ENCODE assay signal across 9 mouse cellular contexts in the genomic region with DNA sequence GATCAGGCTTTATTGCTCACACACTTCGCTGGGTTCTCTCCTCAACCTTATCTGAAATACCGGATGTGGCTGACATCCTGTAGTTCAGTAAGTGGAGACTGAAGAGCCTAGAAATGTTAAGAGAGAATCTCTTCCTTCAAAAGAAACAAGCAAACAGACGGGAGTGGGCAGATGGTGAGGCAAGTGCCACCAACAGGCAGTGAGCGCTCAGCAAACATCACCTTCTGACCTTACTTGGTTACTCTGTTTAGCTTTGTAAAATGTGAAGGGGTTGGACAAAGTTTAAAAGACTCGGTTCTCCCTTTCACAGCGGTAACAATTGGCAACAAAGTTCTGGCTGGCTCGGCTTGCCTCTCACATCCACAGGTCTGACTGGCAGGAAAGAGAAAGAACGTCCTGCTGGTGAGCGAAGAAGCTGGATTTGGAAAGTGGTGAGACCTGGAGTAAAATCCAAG. TPM values are rescaled to one million over a fixed set of nuclear protein-coding genes. Genes with fewer than 3 reads are reported as not detected.
A peak's percentile ranks its signal among the peaks of the same experiment; 100 is the strongest.
DNase-seq lines count a peak whose midpoint lies in the region; ATAC-seq and TF ChIP-seq lines count a peak whose summit lies in the region.
"Had no signal": no experiment of that assay in that cellular context is flagged by ENCODE, and none has a peak within 500 bp of the region (broad histone marks: within the 10 kb centered on the region; RNA-seq: fewer than 3 reads in every experiment).

No protein-coding gene starts in this region.

- DNase-seq in forebrain, postnatal 0 days = no peak
- no peak for DNase-seq in forebrain, embryonic 11.5 days (ENCODE audit: low spot score)
- DNase-seq in heart, embryonic 10.5 days (ENCODE audit: low spot score) = no peak
- DNase-seq in hindbrain, embryonic 10.5 days (ENCODE audit: low spot score) = no peak
- DNase-seq in gastrocnemius, postnatal 10 days = no peak
- DNase-seq in spleen, postnatal 14 days (ENCODE audit: low spot score in 2 of 2) = no peak

- H3K27ac ChIP-seq in forebrain, postnatal 0 days (ENCODE audit: low read depth, low read length) = no peak overlapping the region
- no peak overlapping the region for H3K27ac ChIP-seq in forebrain, embryonic 11.5 days (ENCODE audit: low read depth, low read length)
- H3K27ac ChIP-seq in heart, embryonic 10.5 days = peak overlapping the region; percentile 37
- peak overlapping the region; percentile 29; the same call in 1 of the 2 replicates for H3K27ac ChIP-seq in liver, embryonic 15.5 days (replicated peaks)
- H3K27ac ChIP-seq in stomach, embryonic 16.5 days (ENCODE audit: low read length) = peak overlapping the region; percentile 1; the same call in 1 of the 2 replicates
- no peak overlapping the region for H3K27ac ChIP-seq in hindbrain, embryonic 10.5 days

- WGBS in forebrain, postnatal 0 days = 39% methylated on average over 9 of the region's 9 CpGs
- 56% methylated on average over 9 of the region's 9 CpGs for WGBS in forebrain, embryonic 11.5 days
- 23% methylated on average over 9 of the region's 9 CpGs for WGBS in heart, embryonic 10.5 days
- WGBS in liver, embryonic 15.5 days (ENCODE audit: insufficient replicate concordance) = 2% methylated on average over 9 of the region's 9 CpGs
- WGBS in stomach, embryonic 16.5 days = 17% methylated on average over 9 of the region's 9 CpGs
- WGBS in hindbrain, embryonic 10.5 days = 32% methylated on average over 9 of the region's 9 CpGs

- H3K4me3 ChIP-seq in forebrain, postnatal 0 days (ENCODE audit: low read depth, low read length) = no peak overlapping the region
- no peak overlapping the region for H3K4me3 ChIP-seq in forebrain, embryonic 11.5 days (ENCODE audit: low read depth, low read length)
- no peak overlapping the region for H3K4me3 ChIP-seq in heart, embryonic 10.5 days
- H3K4me3 ChIP-seq in liver, embryonic 15.5 days (replicated peaks) = no peak overlapping the region
- H3K4me3 ChIP-seq in stomach, embryonic 16.5 days (replicated peaks; ENCODE audit: low read length) = no peak overlapping the region
- no peak overlapping the region for H3K4me3 ChIP-seq in hindbrain, embryonic 10.5 days

- H3K4me1 ChIP-seq in forebrain, postnatal 0 days (ENCODE audit: insufficient read depth) = no peaks in the 10 kb centered on the region
- no peaks in the 10 kb centered on the region for H3K4me1 ChIP-seq in forebrain, embryonic 11.5 days (replicated peaks; ENCODE audit: control insufficient read depth, insufficient read depth, low read length)
- H3K4me1 ChIP-seq in heart, embryonic 10.5 days = peaks cover 11% of the 10 kb centered on the region; the same call in 1 of the 2 replicates
- peaks cover 30% of the 10 kb centered on the region for H3K4me1 ChIP-seq in liver, embryonic 15.5 days (replicated peaks)
- no peaks in the 10 kb centered on the region for H3K4me1 ChIP-seq in stomach, embryonic 16.5 days (ENCODE audit: control insufficient read depth, insufficient read depth, low read length)
- H3K4me1 ChIP-seq in hindbrain, embryonic 10.5 days (replicated peaks) = 0 out of 2 replicates have a peak, but pooled peaks cover 14% of the 10 kb centered on the region

- H3K9me3 ChIP-seq in forebrain, postnatal 0 days (ENCODE audit: low read length) = no peaks in the 10 kb centered on the region
- H3K9me3 ChIP-seq in forebrain, embryonic 11.5 days (ENCODE audit: control insufficient read depth, low read length) = no peaks in the 10 kb centered on the region
- no peaks in the 10 kb centered on the region for H3K9me3 ChIP-seq in heart, embryonic 10.5 days
- no peaks in the 10 kb centered on the region for H3K9me3 ChIP-seq in liver, embryonic 15.5 days (replicated peaks)
- H3K9me3 ChIP-seq in stomach, embryonic 16.5 days (replicated peaks; ENCODE audit: control insufficient read depth, low read length) = no peaks in the 10 kb centered on the region
- no peaks in the 10 kb centered on the region for H3K9me3 ChIP-seq in hindbrain, embryonic 10.5 days

- no peaks in the 10 kb centered on the region for H3K27me3 ChIP-seq in forebrain, postnatal 0 days (ENCODE audit: insufficient read depth, low read length)
- H3K27me3 ChIP-seq in forebrain, embryonic 11.5 days (ENCODE audit: control insufficient read depth, insufficient read depth, low read length) = no peaks in the 10 kb centered on the region
- no peaks in the 10 kb centered on the region for H3K27me3 ChIP-seq in heart, embryonic 10.5 days (ENCODE audit: insufficient read depth, poor library complexity, severe bottlenecking)
- no peaks in the 10 kb centered on the region for H3K27me3 ChIP-seq in liver, embryonic 15.5 days
- no peaks in the 10 kb centered on the region for H3K27me3 ChIP-seq in stomach, embryonic 16.5 days (ENCODE audit: control insufficient read depth, insufficient read depth, low read length)
- no peaks in the 10 kb centered on the region for H3K27me3 ChIP-seq in hindbrain, embryonic 10.5 days (ENCODE audit: insufficient read depth, poor library complexity, severe bottlenecking)

- H3K9ac ChIP-seq in forebrain, postnatal 0 days = no peak overlapping the region
- H3K9ac ChIP-seq in forebrain, embryonic 11.5 days (ENCODE audit: low read length) = no peak overlapping the region
- H3K9ac ChIP-seq in liver, embryonic 15.5 days = no peak overlapping the region
- no peak overlapping the region for H3K9ac ChIP-seq in stomach, embryonic 16.5 days (ENCODE audit: low read length)

- no peaks in the 10 kb centered on the region for H3K36me3 ChIP-seq in forebrain, postnatal 0 days (ENCODE audit: insufficient read depth)
- H3K36me3 ChIP-seq in forebrain, embryonic 11.5 days (ENCODE audit: control insufficient read depth, insufficient read depth, low read length) = no peaks in the 10 kb centered on the region
- H3K36me3 ChIP-seq in heart, embryonic 10.5 days = no peaks in the 10 kb centered on the region
- no peaks in the 10 kb centered on the region for H3K36me3 ChIP-seq in liver, embryonic 15.5 days (replicated peaks)
- H3K36me3 ChIP-seq in stomach, embryonic 16.5 days (ENCODE audit: control insufficient read depth, insufficient read depth, low read length) = no peaks in the 10 kb centered on the region
- H3K36me3 ChIP-seq in hindbrain, embryonic 10.5 days = no peaks in the 10 kb centered on the region

- no peak overlapping the region for H3K4me2 ChIP-seq in forebrain, postnatal 0 days (ENCODE audit: low read depth)
- no peak overlapping the region for H3K4me2 ChIP-seq in forebrain, embryonic 11.5 days (ENCODE audit: low read depth, low read length, severe bottlenecking)
- peak overlapping the region; percentile 18; the same call in 1 of the 2 replicates for H3K4me2 ChIP-seq in liver, embryonic 15.5 days
- H3K4me2 ChIP-seq in stomach, embryonic 16.5 days (ENCODE audit: low read depth, low read length) = peak overlapping the region; percentile 5; the same call in 1 of the 2 replicates

- ATAC-seq in forebrain, postnatal 0 days = 0 out of 2 replicates have a peak, but pooled peaks have one; percentile 8
- no peak for ATAC-seq in forebrain, embryonic 11.5 days (replicated peaks; ENCODE audit: low FRiP score)
- peak; percentile 40 for ATAC-seq in liver, embryonic 15.5 days (ENCODE audit: insufficient read depth)
- ATAC-seq in stomach, embryonic 16.5 days (ENCODE audit: insufficient read depth, low FRiP score) = no peak

- no peak for TF ChIP-seq CTCF in forebrain, postnatal 0 days (IDR thresholded peaks at IDR 0.05; ENCODE audit: low read depth)

RNA-seq across cellular contexts. Expression of a gene that starts 8.0 kb away (rescaled TPM):
- 0.15 and 0.19 TPM in 2 replicates for total RNA-seq in forebrain, postnatal 0 days (2014; rRNA removed)
- polyA plus RNA-seq in forebrain, postnatal 0 days (2015; fragmentation: Nextera tagmentation; extraction: Ambion mirVana) = not detected in 2 replicates
- polyA plus RNA-seq in forebrain, embryonic 11.5 days (2014; fragmentation: Nextera tagmentation; extraction: Ambion mirVana) = not detected in 2 replicates
- polyA plus RNA-seq in heart, embryonic 10.5 days (2016; fragmentation: Nextera tagmentation; extraction: Ambion mirVana) = not detected in 2 replicates
- polyA plus RNA-seq in liver, embryonic 15.5 days (2015; fragmentation: Nextera tagmentation; extraction: Ambion mirVana) = not detected in 2 replicates
- not detected in 2 replicates for polyA plus RNA-seq in stomach, embryonic 16.5 days (2015; fragmentation: Nextera tagmentation; extraction: Ambion mirVana)
- not detected in 2 replicates for polyA plus RNA-seq in hindbrain, embryonic 10.5 days (2016; fragmentation: Nextera tagmentation; extraction: Ambion mirVana)
- total RNA-seq in gastrocnemius, postnatal 10 days (2021) = not detected
- polyA plus RNA-seq: neural tube, embryonic 14.5 days had no signal

RNA-seq across cellular contexts. Expression of a gene that starts 51.4 kb away (rescaled TPM):
- 1.2 and 2.0 TPM in 2 replicates for total RNA-seq in forebrain, postnatal 0 days (2014; rRNA removed)
- 0.42 and 0.79 TPM in 2 replicates for polyA plus RNA-seq in forebrain, postnatal 0 days (2015; fragmentation: Nextera tagmentation; extraction: Ambion mirVana)
- polyA plus RNA-seq in forebrain, embryonic 11.5 days (2014; fragmentation: Nextera tagmentation; extraction: Ambion mirVana) = 0.23 and 0.61 TPM in 2 replicates
- 0.39 and 0.41 TPM in 2 replicates for polyA plus RNA-seq in heart, embryonic 10.5 days (2016; fragmentation: Nextera tagmentation; extraction: Ambion mirVana)
- 0.76 and 1.1 TPM in 2 replicates for polyA plus RNA-seq in liver, embryonic 15.5 days (2015; fragmentation: Nextera tagmentation; extraction: Ambion mirVana)
- 0.28 and 0.45 TPM in 2 replicates for polyA plus RNA-seq in stomach, embryonic 16.5 days (2015; fragmentation: Nextera tagmentation; extraction: Ambion mirVana)
- 0.26 and 0.38 TPM in 2 replicates for polyA plus RNA-seq in hindbrain, embryonic 10.5 days (2016; fragmentation: Nextera tagmentation; extraction: Ambion mirVana)
- under 1 TPM; 0.63 to 0.70 TPM for total RNA-seq in gastrocnemius, postnatal 10 days (2021)

RNA-seq across cellular contexts. Expression of a gene that starts 51.5 kb away (rescaled TPM):
- total RNA-seq in forebrain, postnatal 0 days (2014; rRNA removed) = 45.5 and 57.6 TPM in 2 replicates
- 85.6 and 105 TPM in 2 replicates for polyA plus RNA-seq in forebrain, postnatal 0 days (2015; fragmentation: Nextera tagmentation; extraction: Ambion mirVana)
- polyA plus RNA-seq in forebrain, embryonic 11.5 days (2014; fragmentation: Nextera tagmentation; extraction: Ambion mirVana) = 55.7 and 59.5 TPM in 2 replicates
- 41.5 and 42.5 TPM in 2 replicates for polyA plus RNA-seq in heart, embryonic 10.5 days (2016; fragmentation: Nextera tagmentation; extraction: Ambion mirVana)
- 28.9 and 29.8 TPM in 2 replicates for polyA plus RNA-seq in liver, embryonic 15.5 days (2015; fragmentation: Nextera tagmentation; extraction: Ambion mirVana)
- 91.4 and 95.4 TPM in 2 replicates for polyA plus RNA-seq in stomach, embryonic 16.5 days (2015; fragmentation: Nextera tagmentation; extraction: Ambion mirVana)
- polyA plus RNA-seq in hindbrain, embryonic 10.5 days (2016; fragmentation: Nextera tagmentation; extraction: Ambion mirVana) = 37.6 and 57.3 TPM in 2 replicates
- total RNA-seq in gastrocnemius, postnatal 10 days (2021) = 10 to 100 TPM; 28.5 to 31.9 TPM

Comparison
In these comparisons a context has a peak if more than half of its experiments do, and no peak if none do; other contexts are left out.
1. ATAC-seq: peak in forebrain, postnatal 0 days (single experiment) and liver, embryonic 15.5 days (single experiment); none in forebrain, embryonic 11.5 days (single experiment) and stomach, embryonic 16.5 days (single experiment).
2. H3K27ac ChIP-seq: peak in heart, embryonic 10.5 days (single experiment), liver, embryonic 15.5 days (single experiment) and stomach, embryonic 16.5 days (single experiment); none in forebrain, postnatal 0 days (single experiment), forebrain, embryonic 11.5 days (single experiment) and hindbrain, embryonic 10.5 days (single experiment).
3. H3K4me2 ChIP-seq: peak in liver, embryonic 15.5 days (single experiment) and stomach, embryonic 16.5 days (single experiment); none in forebrain, postnatal 0 days (single experiment) and forebrain, embryonic 11.5 days (single experiment).